Mouse (Mus musculus) neural tube, embryonic 13.5 days (tissue): ENCODE measurements around the gene Ercc6. TPM values are rescaled to one million over a fixed set of nuclear protein-coding genes. Genes with fewer than 3 reads are reported as not detected.
A peak's percentile ranks its signal among the peaks of the same experiment; 100 is the strongest.

ENCODE experiments used
- ATAC-seq: fragments of 200-750 bp; cut with Nextera tagmentation; 2 replicates; pipeline ENCODE4 v1.8.0; 2017; ENCODE audit warnings: low read depth, mild to moderate bottlenecking, moderate TSS enrichment, moderate library complexity
- H3K27ac ChIP-seq: fragments of 300-500 bp; sonication (generic); replicated peaks from 2 replicates; pipeline ENCODE4 v1.5.1; 2015; ENCODE audit warnings: moderate library complexity, mild to moderate bottlenecking, inconsistent platforms
- H3K27me3 ChIP-seq: fragments of 300-500 bp; sonication (generic); 2 replicates; pipeline ENCODE4 v1.6.1; 2015; ENCODE audit warnings: mild to moderate bottlenecking, inconsistent platforms
- H3K36me3 ChIP-seq: fragments of 300-500 bp; sonication (generic); 2 replicates; pipeline ENCODE4 v1.6.1; 2015; ENCODE audit warnings: mild to moderate bottlenecking, inconsistent platforms
- H3K4me1 ChIP-seq: fragments of 300-500 bp; sonication (generic); replicated peaks from 2 replicates; pipeline ENCODE4 v1.6.1; 2015; ENCODE audit warnings: inconsistent platforms
- H3K4me2 ChIP-seq: fragments of 300-500 bp; sonication (generic); 2 replicates; pipeline ENCODE4 v1.6.1; 2015; ENCODE audit warnings: inconsistent platforms, mild to moderate bottlenecking, moderate library complexity
- H3K4me3 ChIP-seq: fragments of 300-500 bp; sonication (generic); 2 replicates; pipeline ENCODE4 v1.5.1; 2015; ENCODE audit warnings: mild to moderate bottlenecking, inconsistent platforms
- H3K9ac ChIP-seq: fragments of 300-500 bp; sonication (generic); 2 replicates; pipeline ENCODE4 v1.6.1; 2015; ENCODE audit warnings: moderate library complexity, mild to moderate bottlenecking, inconsistent platforms
- H3K9me3 ChIP-seq: fragments of 300-500 bp; sonication (generic); 2 replicates; pipeline ENCODE4 v1.6.1; 2016; ENCODE audit warnings: inconsistent platforms
- WGBS: fragments of 180-500 bp; shearing (Covaris S2); methylation state at CpG from one replicate; pipeline ENCODE4 v1.1.7; 2015; 5-methylcytosine and 5-hydroxymethylcytosine counted together
- polyA plus RNA-seq: library from polyadenylated mRNA; unstranded; fragments of >200 nt; fragmentation: Nextera tagmentation; extraction: Ambion mirVana; gene quantifications from 2 replicates; pipeline ENCODE4 v1.2.1, GENCODE M21; 2015

Gene Ercc6
- polyA plus RNA-seq, 1 experiment from 2014 or later: 25.3 TPM

- ATAC-seq: no peak
- Histone ChIP-seq H3K36me3 (peaks cover 38% of the 10 kb centered on the region), H3K4me2 (no peak overlapping the region), H3K27me3 (no peaks in the 10 kb centered on the region), H3K4me1 (peaks cover 6% of the 10 kb centered on the region; the same call in 1 of the 2 replicates), H3K9ac (no peak overlapping the region), H3K4me3 (no peak overlapping the region), H3K27ac (no peak overlapping the region), H3K9me3 (no peaks in the 10 kb centered on the region)
Measured at GRCm38 (mm10) chr14:32543075-32543474, 29.8 kb downstream of the Ercc6 start.

- WGBS: 55% methylated on average over 5 of the region's 5 CpGs
- ATAC-seq: peak; percentile 79
Measured at GRCm38 (mm10) chr14:32546676-32547075, 33.4 kb downstream of the Ercc6 start.

GRCm38 (mm10) chr14:32551854-32552253, 38.5 kb downstream of the Ercc6 start:
- H3K9ac ChIP-seq: no peak overlapping the region
- H3K36me3 ChIP-seq: peaks cover 22% of the 10 kb centered on the region
- peaks cover 22% of the 10 kb centered on the region for H3K4me1 ChIP-seq
- H3K27ac ChIP-seq: no peak overlapping the region
- WGBS: 75% methylated on average over 5 of the region's 5 CpGs
- H3K9me3 ChIP-seq: no peaks in the 10 kb centered on the region
- H3K4me3 ChIP-seq: no peak overlapping the region
- no peak for ATAC-seq
- H3K27me3 ChIP-seq: no peaks in the 10 kb centered on the region
- no peak overlapping the region for H3K4me2 ChIP-seq

More at GRCm38 (mm10) chr14:32546676-32547075, 33.4 kb downstream of the Ercc6 start:
- no peak overlapping the region for H3K4me2 ChIP-seq
- H3K36me3 ChIP-seq: peaks cover 31% of the 10 kb centered on the region
- H3K9me3 ChIP-seq: no peaks in the 10 kb centered on the region
- H3K27me3 ChIP-seq: no peaks in the 10 kb centered on the region
- no peak overlapping the region for H3K9ac ChIP-seq
- no peak overlapping the region for H3K4me3 ChIP-seq
- no peak overlapping the region for H3K27ac ChIP-seq
- no peaks in the 10 kb centered on the region; the same call in 1 of the 2 replicates for H3K4me1 ChIP-seq

- Histone ChIP-seq H3K9ac (no peak overlapping the region), H3K36me3 (peaks cover 24% of the 10 kb centered on the region), H3K4me1 (peaks cover 22% of the 10 kb centered on the region), H3K27me3 (no peaks in the 10 kb centered on the region), H3K4me2 (no peak overlapping the region), H3K9me3 (no peaks in the 10 kb centered on the region), H3K4me3 (no peak overlapping the region), H3K27ac (no peak overlapping the region)
- 70% methylated on average over 10 of the region's 10 CpGs for WGBS
- no peak for ATAC-seq
Measured at GRCm38 (mm10) chr14:32553198-32553903, 40.0 kb downstream of the Ercc6 start.

GRCm38 (mm10) chr14:32554860-32555526, 41.7 kb downstream of the Ercc6 start:
- WGBS: 32% methylated on average over 8 of the region's 8 CpGs
- H3K9me3 ChIP-seq: no peaks in the 10 kb centered on the region
- no peaks in the 10 kb centered on the region for H3K27me3 ChIP-seq
- no peak overlapping the region for H3K4me3 ChIP-seq
- peaks cover 35% of the 10 kb centered on the region for H3K36me3 ChIP-seq
- H3K27ac ChIP-seq: peak overlapping the region; percentile 56
- ATAC-seq: peak; percentile 90
- peaks cover 22% of the 10 kb centered on the region for H3K4me1 ChIP-seq
- no peak overlapping the region for H3K4me2 ChIP-seq
- no peak overlapping the region for H3K9ac ChIP-seq

- Histone ChIP-seq H3K4me3 (no peak overlapping the region), H3K27ac (no peak overlapping the region), H3K9ac (no peak overlapping the region), H3K9me3 (no peaks in the 10 kb centered on the region), H3K4me1 (no peaks in the 10 kb centered on the region), H3K36me3 (peaks cover 76% of the 10 kb centered on the region), H3K27me3 (no peaks in the 10 kb centered on the region), H3K4me2 (no peak overlapping the region)
- 99% methylated on average over 3 of the region's 3 CpGs for WGBS
- ATAC-seq: no peak
Measured at GRCm38 (mm10) chr14:32561428-32561827, 48.1 kb downstream of the Ercc6 start.

- no peaks in the 10 kb centered on the region for H3K9me3 ChIP-seq
- no peak overlapping the region for H3K9ac ChIP-seq
- H3K27ac ChIP-seq: no peak overlapping the region
- no peaks in the 10 kb centered on the region for H3K4me1 ChIP-seq
- no peak for ATAC-seq
- H3K4me3 ChIP-seq: no peak overlapping the region
- H3K36me3 ChIP-seq: peaks cover 85% of the 10 kb centered on the region
- no peaks in the 10 kb centered on the region for H3K27me3 ChIP-seq
- 82% methylated on average over 6 of the region's 6 CpGs for WGBS
- no peak overlapping the region for H3K4me2 ChIP-seq
Measured at GRCm38 (mm10) chr14:32563661-32564060, 50.3 kb downstream of the Ercc6 start.

GRCm38 (mm10) chr14:32572519-32572918, 59.2 kb downstream of the Ercc6 start:
- no peak for ATAC-seq
- H3K4me3 ChIP-seq: no peak overlapping the region
- WGBS: 60% methylated on average over 8 of the region's 8 CpGs
- H3K9me3 ChIP-seq: no peaks in the 10 kb centered on the region
- H3K9ac ChIP-seq: no peak overlapping the region
- peaks cover 77% of the 10 kb centered on the region for H3K36me3 ChIP-seq
- H3K4me1 ChIP-seq: no peaks in the 10 kb centered on the region
- no peak overlapping the region for H3K27ac ChIP-seq
- H3K4me2 ChIP-seq: no peak overlapping the region
- no peaks in the 10 kb centered on the region for H3K27me3 ChIP-seq

GRCm38 (mm10) chr14:32578420-32578819, 65.1 kb downstream of the Ercc6 start:
- H3K4me2 ChIP-seq: no peak overlapping the region
- H3K27ac ChIP-seq: no peak overlapping the region
- H3K4me3 ChIP-seq: no peak overlapping the region
- H3K4me1 ChIP-seq: no peaks in the 10 kb centered on the region
- no peaks in the 10 kb centered on the region for H3K9me3 ChIP-seq
- no peak for ATAC-seq
- no peaks in the 10 kb centered on the region for H3K27me3 ChIP-seq
- no peak overlapping the region for H3K9ac ChIP-seq
- 93% methylated on average over 2 of the region's 2 CpGs for WGBS
- H3K36me3 ChIP-seq: peaks cover 44% of the 10 kb centered on the region

- Histone ChIP-seq H3K27ac (no peak overlapping the region), H3K27me3 (peaks cover 14% of the 10 kb centered on the region), H3K4me3 (no peak overlapping the region), H3K4me1 (no peaks in the 10 kb centered on the region), H3K9ac (no peak overlapping the region), H3K36me3 (peaks cover 4% of the 10 kb centered on the region), H3K4me2 (no peak overlapping the region), H3K9me3 (no peaks in the 10 kb centered on the region)
- WGBS: 90% methylated on average over 9 of the region's 9 CpGs
- ATAC-seq: no peak
Measured at GRCm38 (mm10) chr14:32583696-32584095, 70.4 kb downstream of the Ercc6 start.

GRCm38 (mm10) chr14:32587013-32587784, 73.9 kb downstream of the Ercc6 start:
- Histone ChIP-seq H3K27me3 (peaks cover 40% of the 10 kb centered on the region), H3K4me3 (no peak overlapping the region), H3K4me2 (no peak overlapping the region), H3K9ac (no peak overlapping the region), H3K9me3 (no peaks in the 10 kb centered on the region), H3K27ac (no peak overlapping the region), H3K36me3 (no peaks in the 10 kb centered on the region), H3K4me1 (no peaks in the 10 kb centered on the region)
- WGBS: 12% methylated on average over 10 of the region's 10 CpGs
- ATAC-seq: peak; percentile 46

GRCm38 (mm10) chr14:32590377-32590776, 77.1 kb downstream of the Ercc6 start:
- Histone ChIP-seq H3K4me3 (no peak overlapping the region), H3K4me2 (no peak overlapping the region), H3K27ac (no peak overlapping the region), H3K36me3 (no peaks in the 10 kb centered on the region), H3K4me1 (no peaks in the 10 kb centered on the region), H3K27me3 (peaks cover 69% of the 10 kb centered on the region), H3K9ac (no peak overlapping the region), H3K9me3 (no peaks in the 10 kb centered on the region)
- WGBS: 73% methylated on average over 3 of the region's 3 CpGs
- ATAC-seq: no peak
